Mouse (Mus musculus): Measurements from ENCODE around the gene Kbtbd7. TPM values are rescaled to one million over a fixed set of nuclear protein-coding genes. Genes with fewer than 3 reads are reported as not detected.
A peak's percentile ranks its signal among the peaks of the same experiment; 100 is the strongest.
"Not testable (repeated sequence)": the region's sequence is repeated elsewhere in the genome, so short reads cannot be mapped to it uniquely, and the experiment has no call there.

Kbtbd7 gene
- polyA plus RNA-seq, 1 experiment from 2014 or later = 16.2 TPM

DNA sequence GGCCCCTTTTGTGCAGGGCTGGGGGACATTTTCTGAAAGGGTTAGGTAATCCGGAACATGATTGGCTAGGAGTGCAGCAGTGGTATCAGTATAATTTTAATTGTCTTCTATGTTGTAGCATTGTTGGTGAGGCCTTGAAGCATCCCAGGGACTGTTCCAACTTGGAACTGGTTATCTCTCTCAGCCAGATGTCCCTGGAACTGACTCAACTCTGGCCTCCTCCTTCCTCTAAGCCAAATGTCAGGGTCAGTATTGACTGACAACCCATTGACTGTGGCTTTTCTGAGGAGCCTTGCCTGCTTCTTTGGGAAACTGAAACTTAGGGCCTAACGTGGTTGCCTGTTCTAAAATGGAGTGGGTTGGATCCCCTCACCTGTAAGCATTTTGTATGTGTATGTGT lies 14.3 kb downstream of the Kbtbd7 start:
- no peak for ATAC-seq

DNA sequence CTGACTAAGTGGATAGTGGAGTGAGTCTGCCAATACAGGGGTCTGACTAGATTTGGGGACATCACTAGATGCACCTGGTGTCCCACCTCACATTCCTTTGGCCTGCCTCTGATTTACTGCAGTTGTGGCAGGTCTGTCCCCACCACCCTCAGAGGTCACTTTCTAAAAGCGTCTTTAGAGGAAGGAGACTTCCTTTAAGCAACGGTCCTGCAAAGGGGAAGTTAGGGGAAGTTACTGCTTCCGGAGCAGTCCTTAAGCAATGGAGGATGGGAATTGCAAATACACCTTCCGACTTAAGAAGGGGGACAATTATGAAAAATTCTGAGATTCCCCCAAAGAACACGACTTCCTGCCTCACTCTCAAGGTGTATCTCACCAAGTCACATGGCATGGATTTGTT lies 15.1 kb downstream of the Kbtbd7 start:
- peaks cover 7% of the 10 kb centered on the region for H3K4me1 ChIP-seq (ENCODE audit: control insufficient read depth, insufficient read depth, low read depth, low read length)
- WGBS = 86% methylated on average over 5 of the region's 5 CpGs
- no peak overlapping the region for H3K4me3 ChIP-seq (ENCODE audit: low read length)
- no peak overlapping the region for H3K4me2 ChIP-seq (ENCODE audit: low read length)
- no peak overlapping the region for H3K27ac ChIP-seq (ENCODE audit: low read depth, low read length)
- no peak overlapping the region for H3K9ac ChIP-seq (ENCODE audit: low read depth, low read length)
- peaks cover 3% of the 10 kb centered on the region; the same call in 1 of the 2 replicates for H3K9me3 ChIP-seq (ENCODE audit: control insufficient read depth, low read length)
- H3K36me3 ChIP-seq (ENCODE audit: control insufficient read depth, insufficient read depth, low read length) = no peaks in the 10 kb centered on the region
- no peak for ATAC-seq
- no peaks in the 10 kb centered on the region for H3K27me3 ChIP-seq (replicated peaks; ENCODE audit: control insufficient read depth, insufficient read depth, low read length)

More for the DNA sequence above, 14.3 kb downstream of the Kbtbd7 start:
- Histone ChIP-seq H3K4me3 (ENCODE audit: low read length) (no peak overlapping the region), H3K9ac (ENCODE audit: low read depth, low read length) (no peak overlapping the region), H3K4me2 (ENCODE audit: low read length) (no peak overlapping the region), H3K4me1 (ENCODE audit: control insufficient read depth, insufficient read depth, low read depth, low read length) (peaks cover 5% of the 10 kb centered on the region), H3K36me3 (ENCODE audit: control insufficient read depth, insufficient read depth, low read length) (no peaks in the 10 kb centered on the region), H3K9me3 (ENCODE audit: control insufficient read depth, low read length) (peaks cover 3% of the 10 kb centered on the region; the same call in 1 of the 2 replicates), H3K27me3 (replicated peaks; ENCODE audit: control insufficient read depth, insufficient read depth, low read length) (no peaks in the 10 kb centered on the region), H3K27ac (ENCODE audit: low read depth, low read length) (no peak overlapping the region)
- 85% methylated on average over 2 of the region's 2 CpGs for WGBS

DNA sequence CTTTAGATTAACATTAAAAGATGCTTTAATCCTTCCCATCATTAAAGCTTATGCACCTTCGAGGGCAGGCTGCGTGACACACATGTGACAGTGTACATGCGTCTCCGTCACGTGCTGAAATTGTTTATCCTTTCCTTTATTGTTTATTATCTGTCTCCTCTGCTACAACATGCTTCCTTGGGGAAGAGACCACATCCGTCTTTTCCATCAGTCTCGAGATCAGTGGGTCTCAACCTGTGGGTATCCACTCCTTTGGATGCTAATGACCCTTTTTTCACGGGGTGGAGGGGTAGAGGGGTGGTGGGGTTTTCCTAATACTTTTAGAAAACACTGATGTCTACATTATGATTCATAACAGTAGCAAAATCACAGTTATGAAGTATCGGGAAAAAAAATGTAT lies 18.3 kb downstream of the Kbtbd7 start:
- Histone ChIP-seq H3K9me3 (ENCODE audit: control insufficient read depth, low read length) (peaks cover 3% of the 10 kb centered on the region; the same call in 1 of the 2 replicates), H3K4me2 (ENCODE audit: low read length) (peak overlapping the region; percentile 56), H3K4me3 (ENCODE audit: low read length) (peak overlapping the region; percentile 28; the same call in 1 of the 2 replicates), H3K27ac (ENCODE audit: low read depth, low read length) (peak overlapping the region; percentile 80), H3K27me3 (replicated peaks; ENCODE audit: control insufficient read depth, insufficient read depth, low read length) (no peaks in the 10 kb centered on the region), H3K9ac (ENCODE audit: low read depth, low read length) (no peak overlapping the region), H3K4me1 (ENCODE audit: control insufficient read depth, insufficient read depth, low read depth, low read length) (peaks cover 7% of the 10 kb centered on the region), H3K36me3 (ENCODE audit: control insufficient read depth, insufficient read depth, low read length) (no peaks in the 10 kb centered on the region)
- peak; percentile 50 for ATAC-seq
- WGBS = 69% methylated on average over 9 of the region's 9 CpGs

DNA sequence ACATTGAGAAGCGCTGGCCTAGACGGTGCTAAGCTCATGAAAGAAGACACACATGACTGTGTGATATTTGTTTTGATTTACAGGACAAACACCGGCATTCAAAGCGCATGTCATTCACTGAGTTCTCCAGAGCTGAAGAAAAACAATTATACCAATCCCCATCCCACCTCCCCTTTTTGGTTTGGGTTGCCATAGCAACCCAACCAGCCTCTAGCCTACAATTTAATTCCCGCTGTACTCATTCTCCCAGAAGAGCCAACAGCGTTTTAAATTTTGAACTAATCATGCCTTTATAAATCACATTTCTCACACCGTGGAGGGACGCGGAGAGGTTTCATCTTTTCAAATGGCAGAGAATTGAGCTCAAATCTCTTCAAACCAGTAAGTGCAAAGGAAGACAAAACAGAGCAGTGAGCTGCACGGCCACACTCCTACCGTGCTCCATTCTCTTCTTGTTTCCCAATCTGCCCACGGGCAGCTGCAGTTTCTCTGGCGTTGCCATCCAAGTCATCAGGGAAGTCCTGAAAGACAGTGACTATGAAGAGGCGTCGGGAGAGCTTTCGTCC lies 18.8 kb downstream of the Kbtbd7 start:
- Histone ChIP-seq H3K4me3 (ENCODE audit: low read length) (peak overlapping the region; percentile 28), H3K4me1 (ENCODE audit: control insufficient read depth, insufficient read depth, low read depth, low read length) (peaks cover 7% of the 10 kb centered on the region), H3K36me3 (ENCODE audit: control insufficient read depth, insufficient read depth, low read length) (no peaks in the 10 kb centered on the region), H3K9me3 (ENCODE audit: control insufficient read depth, low read length) (no peaks in the 10 kb centered on the region), H3K4me2 (ENCODE audit: low read length) (peak overlapping the region; percentile 56), H3K27ac (ENCODE audit: low read depth, low read length) (peak overlapping the region; percentile 80), H3K27me3 (replicated peaks; ENCODE audit: control insufficient read depth, insufficient read depth, low read length) (no peaks in the 10 kb centered on the region), H3K9ac (ENCODE audit: low read depth, low read length) (peak overlapping the region; percentile 41)
- peak; percentile 86 for ATAC-seq
- WGBS = 19% methylated on average over 16 of the region's 16 CpGs

DNA sequence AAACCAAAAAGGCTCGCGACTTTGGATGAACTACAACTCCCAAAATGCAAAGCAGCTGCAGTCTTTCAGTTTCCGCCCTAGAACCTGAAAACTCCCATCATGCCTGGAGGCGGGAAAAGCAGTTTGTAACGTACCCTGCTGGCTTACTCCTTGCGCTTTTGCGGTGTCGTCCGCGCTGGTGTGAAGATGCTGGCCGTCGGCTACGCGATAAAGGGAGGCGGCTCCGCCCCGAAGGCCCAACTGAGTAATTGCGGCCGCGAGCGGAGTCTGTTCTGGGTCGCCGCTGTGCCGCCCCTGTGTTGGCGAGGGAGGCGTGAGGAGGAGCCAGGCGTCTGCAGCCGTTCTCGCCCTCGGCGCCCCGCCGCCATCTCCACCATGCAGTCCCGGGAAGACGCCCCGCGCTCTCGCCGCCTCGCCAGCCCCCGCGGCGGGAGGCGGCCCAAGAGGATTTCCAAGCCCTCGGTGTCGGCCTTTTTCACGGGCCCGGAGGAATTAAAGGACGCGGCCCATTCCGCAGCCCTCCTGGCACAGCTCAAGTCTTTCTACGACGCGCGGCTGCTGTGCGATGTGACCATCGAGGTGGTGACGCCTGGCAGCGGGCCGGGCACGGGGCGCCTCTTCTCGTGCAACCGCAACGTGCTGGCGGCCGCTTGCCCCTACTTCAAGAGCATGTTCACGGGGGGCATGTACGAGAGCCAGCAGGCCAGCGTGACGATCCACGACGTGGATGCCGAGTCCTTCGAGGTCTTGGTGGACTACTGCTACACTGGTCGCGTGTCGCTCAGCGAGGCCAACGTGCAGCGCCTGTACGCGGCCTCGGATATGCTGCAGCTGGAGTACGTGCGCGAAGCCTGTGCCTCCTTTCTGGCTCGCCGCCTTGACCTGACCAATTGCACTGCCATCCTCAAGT lies 25.6 kb downstream of the Kbtbd7 start, which contains the start of gene Kbtbd6:
Kbtbd6 (plus strand) TSS at position 155 of the 910 bp plus-strand sequence.
- H3K4me1 ChIP-seq (ENCODE audit: control insufficient read depth, insufficient read depth, low read depth, low read length); H3K36me3 ChIP-seq (ENCODE audit: control insufficient read depth, insufficient read depth, low read length); H3K9me3 ChIP-seq (ENCODE audit: control insufficient read depth, low read length); H3K27ac ChIP-seq (ENCODE audit: low read depth, low read length); H3K27me3 ChIP-seq (replicated peaks; ENCODE audit: control insufficient read depth, insufficient read depth, low read length): not testable (repeated sequence)
- Histone ChIP-seq H3K4me3 (ENCODE audit: low read length) (peak within 1 kb of the TSS; percentile 68), H3K4me2 (ENCODE audit: low read length) (peak within 1 kb of the TSS; percentile 82), H3K9ac (ENCODE audit: low read depth, low read length) (peak within 1 kb of the TSS; percentile 66)
- 7% methylated on average over 30 of the region's 89 CpGs for WGBS
- ATAC-seq = peak; percentile 89

DNA sequence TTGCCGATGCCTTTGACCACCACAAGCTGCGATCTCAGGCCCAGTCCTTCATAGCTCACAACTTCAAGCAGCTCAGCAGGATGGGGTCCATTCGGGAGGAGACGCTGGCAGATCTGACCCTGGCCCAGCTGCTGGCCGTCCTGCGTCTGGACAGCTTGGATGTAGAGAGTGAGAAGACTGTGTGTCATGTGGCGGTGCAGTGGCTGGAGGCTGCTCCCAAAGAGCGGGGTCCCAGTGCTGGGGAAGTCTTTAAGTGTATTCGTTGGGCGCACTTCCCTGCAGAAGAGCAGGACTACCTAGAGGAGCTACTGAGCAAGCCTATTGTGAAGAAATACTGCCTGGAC lies 26.3 kb downstream of the Kbtbd7 start:
- not testable (repeated sequence) for H3K4me3 ChIP-seq (ENCODE audit: low read length); H3K4me1 ChIP-seq (ENCODE audit: control insufficient read depth, insufficient read depth, low read depth, low read length); H3K4me2 ChIP-seq (ENCODE audit: low read length); H3K27ac ChIP-seq (ENCODE audit: low read depth, low read length); H3K27me3 ChIP-seq (replicated peaks; ENCODE audit: control insufficient read depth, insufficient read depth, low read length); H3K9me3 ChIP-seq (ENCODE audit: control insufficient read depth, low read length); H3K9ac ChIP-seq (ENCODE audit: low read depth, low read length); H3K36me3 ChIP-seq (ENCODE audit: control insufficient read depth, insufficient read depth, low read length)
- WGBS = 93% methylated on average over 4 of the region's 10 CpGs
- peak; percentile 55 for ATAC-seq

DNA sequence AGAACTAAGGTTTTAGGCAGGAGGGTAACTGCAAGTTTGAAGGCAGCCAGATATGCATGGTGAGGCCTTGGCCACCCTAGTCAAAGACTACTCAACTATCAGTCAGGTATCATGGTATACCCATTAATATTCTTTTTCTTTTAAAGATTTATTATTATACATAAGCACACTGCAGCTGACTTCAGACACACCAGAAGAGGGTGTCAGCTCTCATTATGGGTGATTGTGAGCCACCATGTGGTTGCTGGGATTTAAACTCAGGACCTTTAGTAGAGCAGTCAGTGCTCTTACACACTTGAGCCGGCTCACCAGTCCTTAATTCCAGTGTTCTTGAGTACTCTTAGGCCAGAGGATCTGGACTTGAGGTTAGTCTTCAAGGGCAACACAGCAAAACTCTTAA lies 34.1 kb downstream of the Kbtbd7 start:
- Histone ChIP-seq H3K9ac (ENCODE audit: low read depth, low read length) (no peak overlapping the region), H3K4me1 (ENCODE audit: control insufficient read depth, insufficient read depth, low read depth, low read length) (no peaks in the 10 kb centered on the region), H3K4me3 (ENCODE audit: low read length) (no peak overlapping the region), H3K9me3 (ENCODE audit: control insufficient read depth, low read length) (no peaks in the 10 kb centered on the region), H3K27me3 (replicated peaks; ENCODE audit: control insufficient read depth, insufficient read depth, low read length) (no peaks in the 10 kb centered on the region), H3K27ac (ENCODE audit: low read depth, low read length) (no peak overlapping the region), H3K36me3 (ENCODE audit: control insufficient read depth, insufficient read depth, low read length) (peaks cover 16% of the 10 kb centered on the region), H3K4me2 (ENCODE audit: low read length) (no peak overlapping the region)
- ATAC-seq = no peak
- 94% methylated on average over 1 of the region's 1 CpGs for WGBS

DNA sequence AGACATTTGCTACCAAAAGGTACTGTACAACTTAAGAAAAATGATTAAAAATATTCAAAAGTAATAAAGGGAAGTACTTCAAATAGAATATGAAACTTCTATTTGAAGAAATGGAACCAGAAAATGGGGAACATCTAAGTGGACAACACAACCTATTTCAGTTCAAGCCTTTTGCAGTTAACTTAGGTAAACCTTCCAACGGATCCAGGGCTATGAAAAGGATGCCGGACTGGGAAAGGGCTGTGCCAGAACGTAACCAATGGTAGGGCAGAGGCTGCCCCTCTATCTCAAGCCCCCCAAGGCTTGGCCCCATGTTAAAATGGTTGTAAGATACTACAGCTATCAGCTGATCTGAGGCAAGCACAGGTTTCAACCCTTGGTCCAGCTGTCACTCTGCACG lies 34.7 kb downstream of the Kbtbd7 start:
- peaks cover 19% of the 10 kb centered on the region for H3K36me3 ChIP-seq (ENCODE audit: control insufficient read depth, insufficient read depth, low read length)
- H3K27ac ChIP-seq (ENCODE audit: low read depth, low read length) = no peak overlapping the region
- 93% methylated on average over 4 of the region's 4 CpGs for WGBS
- no peaks in the 10 kb centered on the region for H3K4me1 ChIP-seq (ENCODE audit: control insufficient read depth, insufficient read depth, low read depth, low read length)
- no peaks in the 10 kb centered on the region for H3K27me3 ChIP-seq (replicated peaks; ENCODE audit: control insufficient read depth, insufficient read depth, low read length)
- no peak for ATAC-seq
- no peak overlapping the region for H3K9ac ChIP-seq (ENCODE audit: low read depth, low read length)
- H3K4me3 ChIP-seq (ENCODE audit: low read length) = no peak overlapping the region
- no peak overlapping the region for H3K4me2 ChIP-seq (ENCODE audit: low read length)
- H3K9me3 ChIP-seq (ENCODE audit: control insufficient read depth, low read length) = no peaks in the 10 kb centered on the region

DNA sequence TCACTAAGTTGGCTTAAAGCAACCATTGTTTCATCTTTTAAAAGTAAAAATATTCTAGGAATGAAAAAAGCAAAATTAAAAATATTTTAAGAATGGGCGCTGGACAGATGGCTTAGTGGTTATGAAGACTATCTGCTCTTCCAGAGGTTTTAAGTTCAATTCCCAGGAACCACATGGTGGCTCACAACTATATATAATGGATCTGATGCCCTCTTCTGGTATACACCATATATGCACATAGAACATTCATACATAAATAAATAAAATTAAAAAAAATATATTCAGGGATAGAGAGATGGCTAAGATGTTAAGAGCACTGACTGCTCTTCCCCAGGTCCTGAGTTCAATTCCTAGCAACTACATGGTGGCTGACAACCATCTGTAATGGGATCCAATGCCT lies 39.3 kb downstream of the Kbtbd7 start:
- H3K9ac ChIP-seq (ENCODE audit: low read depth, low read length) = no peak overlapping the region
- H3K27me3 ChIP-seq (replicated peaks; ENCODE audit: control insufficient read depth, insufficient read depth, low read length) = no peaks in the 10 kb centered on the region
- no peaks in the 10 kb centered on the region for H3K9me3 ChIP-seq (ENCODE audit: control insufficient read depth, low read length)
- WGBS = 75% methylated on average over 1 of the region's 1 CpGs
- peaks cover 44% of the 10 kb centered on the region for H3K36me3 ChIP-seq (ENCODE audit: control insufficient read depth, insufficient read depth, low read length)
- no peaks in the 10 kb centered on the region for H3K4me1 ChIP-seq (ENCODE audit: control insufficient read depth, insufficient read depth, low read depth, low read length)
- ATAC-seq = no peak
- no peak overlapping the region for H3K4me3 ChIP-seq (ENCODE audit: low read length)
- no peak overlapping the region for H3K27ac ChIP-seq (ENCODE audit: low read depth, low read length)
- no peak overlapping the region for H3K4me2 ChIP-seq (ENCODE audit: low read length)
